Mouse (Mus musculus) frontal cortex, postnatal 10 days (tissue): ENCODE data around the gene Pgls.
A peak's percentile ranks its signal among the peaks of the same experiment; 100 is the strongest.

Experiments
- DNase-seq, 2 experiments: peaks; one replicate each; pipeline ENCODE4 v3.0.0; 2022; ENCODE audit warnings: low spot score in 2 of 2, mixed read lengths in 1 of 2

The Pgls gene

GRCm38 (mm10) chr8:71598375-71598774 is 6.4 kb downstream of the Pgls start:
- DNase-seq = no peak

GRCm38 (mm10) chr8:71598841-71599240 is 6.9 kb downstream of the Pgls start:
- no peak for DNase-seq

GRCm38 (mm10) chr8:71601939-71602665 is 10.1 kb downstream of the Pgls start:
- DNase-seq = no peak

GRCm38 (mm10) chr8:71602666-71603334 is 10.8 kb downstream of the Pgls start:
- no peak for DNase-seq

GRCm38 (mm10) chr8:71604021-71604420 is 12.0 kb downstream of the Pgls start:
- DNase-seq = no peak

GRCm38 (mm10) chr8:71610822-71611651 is 19.1 kb downstream of the Pgls start, which contains the start of gene Colgalt1:
Gene Colgalt1 (plus strand): TSS chr8:71610998.
- peak; percentile 96 to 98 for DNase-seq

- DNase-seq = no peak
Observed at GRCm38 (mm10) chr8:71612141-71612540, 20.2 kb downstream of the Pgls start.

GRCm38 (mm10) chr8:71613418-71613817 is 21.4 kb downstream of the Pgls start:
- peak in 1 of 2 experiments; percentile 14 for DNase-seq

- no peak for DNase-seq
Observed at GRCm38 (mm10) chr8:71619786-71620185, 27.8 kb downstream of the Pgls start.

- DNase-seq = no peak
Observed at GRCm38 (mm10) chr8:71625088-71625487, 33.1 kb downstream of the Pgls start.

GRCm38 (mm10) chr8:71626753-71627152 is 34.8 kb downstream of the Pgls start:
- DNase-seq = no peak

- no peak for DNase-seq
Observed at GRCm38 (mm10) chr8:71627265-71628099, 35.5 kb downstream of the Pgls start.

- DNase-seq = no peak
Observed at GRCm38 (mm10) chr8:71628396-71629095, 36.6 kb downstream of the Pgls start.

GRCm38 (mm10) chr8:71629096-71629697 is 37.2 kb downstream of the Pgls start:
- DNase-seq = peak; percentile 87 to 90

GRCm38 (mm10) chr8:71629781-71630212 is 37.8 kb downstream of the Pgls start:
- no peak for DNase-seq

- no peak for DNase-seq
Observed at GRCm38 (mm10) chr8:71630761-71631160, 38.8 kb downstream of the Pgls start.

GRCm38 (mm10) chr8:71631897-71632296 is 39.9 kb downstream of the Pgls start:
- no peak for DNase-seq

- DNase-seq = no peak
Observed at GRCm38 (mm10) chr8:71633164-71633563, 41.2 kb downstream of the Pgls start.

GRCm38 (mm10) chr8:71633981-71634667 is 42.1 kb downstream of the Pgls start:
- no peak for DNase-seq
